Mouse (Mus musculus) hindbrain, embryonic 15.5 days (tissue): ENCODE measurements around the gene Fgf2. TPM values are rescaled to one million over a fixed set of nuclear protein-coding genes. Genes with fewer than 3 reads are reported as not detected.

Experiments
- ATAC-seq: fragments of 200-750 bp; cut with Nextera tagmentation; 2 replicates; pipeline ENCODE4 v1.8.0; 2017; ENCODE audit warnings: low read depth, moderate number of reproducible peaks, moderate TSS enrichment; ENCODE audit not compliant: low FRiP score
- H3K27ac ChIP-seq: fragments of 300-500 bp; sonication (generic); replicated peaks from 2 replicates; pipeline ENCODE4 v1.5.1; 2015; ENCODE audit warnings: mild to moderate bottlenecking, inconsistent platforms
- H3K27me3 ChIP-seq: fragments of 300-500 bp; sonication (generic); 2 replicates; pipeline ENCODE4 v1.6.1; 2015; ENCODE audit warnings: control low read depth, inconsistent platforms
- H3K36me3 ChIP-seq: fragments of 300-500 bp; sonication (generic); 2 replicates; pipeline ENCODE4 v1.6.1; 2015; ENCODE audit warnings: control low read depth, inconsistent platforms
- H3K4me1 ChIP-seq: fragments of 300-500 bp; sonication (generic); replicated peaks from 2 replicates; pipeline ENCODE4 v1.6.1; 2015; ENCODE audit warnings: control low read depth, inconsistent platforms
- H3K4me2 ChIP-seq: fragments of 300-500 bp; sonication (generic); 2 replicates; pipeline ENCODE4 v1.6.1; 2015; ENCODE audit warnings: moderate library complexity, mild to moderate bottlenecking, inconsistent platforms
- H3K4me3 ChIP-seq: fragments of 300-500 bp; sonication (generic); 2 replicates; pipeline ENCODE4 v1.5.1; 2015; ENCODE audit warnings: mild to moderate bottlenecking, inconsistent platforms
- H3K9ac ChIP-seq: fragments of 300-500 bp; sonication (generic); 2 replicates; pipeline ENCODE4 v1.6.1; 2015; ENCODE audit warnings: inconsistent platforms
- H3K9me3 ChIP-seq: fragments of 300-500 bp; sonication (generic); 2 replicates; pipeline ENCODE4 v1.6.1; 2016; ENCODE audit warnings: control low read depth, inconsistent platforms
- WGBS: fragments of 180-500 bp; shearing (Covaris S2); methylation state at CpG from one replicate; pipeline ENCODE4 v1.1.7; 2015; 5-methylcytosine and 5-hydroxymethylcytosine counted together
- polyA plus RNA-seq: library from polyadenylated mRNA; unstranded; fragments of >200 nt; fragmentation: Nextera tagmentation; extraction: Ambion mirVana; gene quantifications from 2 replicates; pipeline ENCODE4 v1.2.1, GENCODE M21; 2015

Gene Fgf2
- polyA plus RNA-seq, 1 experiment from 2014 or later: 0.35 TPM

GRCm38 (mm10) chr3:37365976-37366375 lies 17.8 kb downstream of the Fgf2 start:
- Histone ChIP-seq H3K27ac (no peak overlapping the region), H3K27me3 (no peaks in the 10 kb centered on the region), H3K4me2 (no peak overlapping the region), H3K9me3 (no peaks in the 10 kb centered on the region), H3K4me3 (no peak overlapping the region), H3K36me3 (no peaks in the 10 kb centered on the region), H3K9ac (no peak overlapping the region), H3K4me1 (no peaks in the 10 kb centered on the region)
- no peak for ATAC-seq
- 53% methylated on average over 3 of the region's 3 CpGs for WGBS

- H3K27ac ChIP-seq: no peak overlapping the region
- WGBS: 74% methylated on average over 4 of the region's 4 CpGs
- H3K4me1 ChIP-seq: no peaks in the 10 kb centered on the region
- H3K36me3 ChIP-seq: no peaks in the 10 kb centered on the region
- no peaks in the 10 kb centered on the region for H3K9me3 ChIP-seq
- no peak overlapping the region for H3K4me2 ChIP-seq
- no peak overlapping the region for H3K4me3 ChIP-seq
- no peak overlapping the region for H3K9ac ChIP-seq
- no peaks in the 10 kb centered on the region for H3K27me3 ChIP-seq
- no peak for ATAC-seq
Measured at GRCm38 (mm10) chr3:37366381-37367053, 18.4 kb downstream of the Fgf2 start.

- H3K9ac ChIP-seq: no peak overlapping the region
- 72% methylated on average over 4 of the region's 4 CpGs for WGBS
- H3K4me3 ChIP-seq: no peak overlapping the region
Measured at GRCm38 (mm10) chr3:37370407-37370806, 22.3 kb downstream of the Fgf2 start.

GRCm38 (mm10) chr3:37373712-37374111 lies 25.6 kb downstream of the Fgf2 start:
- Histone ChIP-seq H3K27ac (no peak overlapping the region), H3K9me3 (no peaks in the 10 kb centered on the region), H3K36me3 (no peaks in the 10 kb centered on the region), H3K4me3 (no peak overlapping the region), H3K27me3 (no peaks in the 10 kb centered on the region), H3K4me1 (no peaks in the 10 kb centered on the region), H3K4me2 (no peak overlapping the region), H3K9ac (no peak overlapping the region)
- ATAC-seq: no peak
- WGBS: 93% methylated on average over 11 of the region's 11 CpGs

More at GRCm38 (mm10) chr3:37370407-37370806, 22.3 kb downstream of the Fgf2 start:
- H3K27me3 ChIP-seq: no peaks in the 10 kb centered on the region
- no peak overlapping the region for H3K27ac ChIP-seq
- no peak overlapping the region for H3K4me2 ChIP-seq
- H3K36me3 ChIP-seq: no peaks in the 10 kb centered on the region
- H3K4me1 ChIP-seq: no peaks in the 10 kb centered on the region
- no peak for ATAC-seq
- no peaks in the 10 kb centered on the region for H3K9me3 ChIP-seq

GRCm38 (mm10) chr3:37377926-37378325 lies 29.8 kb downstream of the Fgf2 start:
- WGBS: 60% methylated on average over 6 of the region's 6 CpGs
- Histone ChIP-seq H3K27ac (no peak overlapping the region), H3K4me1 (no peaks in the 10 kb centered on the region), H3K9me3 (no peaks in the 10 kb centered on the region), H3K4me3 (no peak overlapping the region), H3K9ac (no peak overlapping the region), H3K4me2 (no peak overlapping the region), H3K36me3 (no peaks in the 10 kb centered on the region), H3K27me3 (no peaks in the 10 kb centered on the region)
- 0 out of 2 replicates have a peak, but pooled peaks have one; percentile 19 for ATAC-seq

- Histone ChIP-seq H3K4me3 (no peak overlapping the region), H3K4me2 (no peak overlapping the region), H3K27me3 (no peaks in the 10 kb centered on the region), H3K4me1 (no peaks in the 10 kb centered on the region), H3K27ac (no peak overlapping the region), H3K9me3 (no peaks in the 10 kb centered on the region), H3K36me3 (no peaks in the 10 kb centered on the region), H3K9ac (no peak overlapping the region)
- 66% methylated on average over 6 of the region's 6 CpGs for WGBS
- no peak for ATAC-seq
Measured at GRCm38 (mm10) chr3:37378412-37378811, 30.3 kb downstream of the Fgf2 start.

- no peak for ATAC-seq
- WGBS: 87% methylated on average over 14 of the region's 14 CpGs
- Histone ChIP-seq H3K9ac (no peak overlapping the region), H3K4me2 (no peak overlapping the region), H3K27ac (no peak overlapping the region), H3K27me3 (no peaks in the 10 kb centered on the region), H3K36me3 (no peaks in the 10 kb centered on the region), H3K9me3 (no peaks in the 10 kb centered on the region), H3K4me3 (no peak overlapping the region), H3K4me1 (no peaks in the 10 kb centered on the region)
Measured at GRCm38 (mm10) chr3:37379201-37379600, 31.1 kb downstream of the Fgf2 start.

GRCm38 (mm10) chr3:37379930-37380881 lies 32.1 kb downstream of the Fgf2 start:
- no peaks in the 10 kb centered on the region for H3K9me3 ChIP-seq
- 65% methylated on average over 18 of the region's 18 CpGs for WGBS
- no peak overlapping the region for H3K4me2 ChIP-seq
- no peak overlapping the region for H3K4me3 ChIP-seq
- H3K36me3 ChIP-seq: no peaks in the 10 kb centered on the region
- no peak overlapping the region; the same call in 1 of the 2 replicates for H3K27ac ChIP-seq
- ATAC-seq: no peak
- no peaks in the 10 kb centered on the region for H3K27me3 ChIP-seq
- H3K4me1 ChIP-seq: no peaks in the 10 kb centered on the region
- no peak overlapping the region for H3K9ac ChIP-seq

GRCm38 (mm10) chr3:37381457-37381856 lies 33.3 kb downstream of the Fgf2 start:
- Histone ChIP-seq H3K9me3 (no peaks in the 10 kb centered on the region), H3K9ac (no peak overlapping the region), H3K4me2 (no peak overlapping the region), H3K27ac (no peak overlapping the region), H3K27me3 (no peaks in the 10 kb centered on the region), H3K4me3 (no peak overlapping the region), H3K4me1 (no peaks in the 10 kb centered on the region), H3K36me3 (no peaks in the 10 kb centered on the region)
- ATAC-seq: no peak
- WGBS: 70% methylated on average over 6 of the region's 6 CpGs

- 74% methylated on average over 6 of the region's 6 CpGs for WGBS
- Histone ChIP-seq H3K9ac (no peak overlapping the region), H3K4me3 (no peak overlapping the region), H3K4me1 (no peaks in the 10 kb centered on the region), H3K27me3 (no peaks in the 10 kb centered on the region), H3K9me3 (no peaks in the 10 kb centered on the region), H3K27ac (no peak overlapping the region), H3K4me2 (no peak overlapping the region), H3K36me3 (no peaks in the 10 kb centered on the region)
- no peak for ATAC-seq
Measured at GRCm38 (mm10) chr3:37383096-37383765, 35.1 kb downstream of the Fgf2 start.

GRCm38 (mm10) chr3:37387310-37387709 lies 39.2 kb downstream of the Fgf2 start:
- no peak overlapping the region for H3K27ac ChIP-seq
- WGBS: 87% methylated on average over 6 of the region's 6 CpGs

More at GRCm38 (mm10) chr3:37387310-37387709, 39.2 kb downstream of the Fgf2 start:
- ATAC-seq: no peak
- H3K4me3 ChIP-seq: no peak overlapping the region
- no peaks in the 10 kb centered on the region for H3K9me3 ChIP-seq
- no peaks in the 10 kb centered on the region for H3K27me3 ChIP-seq
- no peaks in the 10 kb centered on the region for H3K36me3 ChIP-seq
- H3K4me1 ChIP-seq: no peaks in the 10 kb centered on the region
- no peak overlapping the region for H3K9ac ChIP-seq
- no peak overlapping the region for H3K4me2 ChIP-seq
